Mouse (Mus musculus) bone marrow macrophage, adult 2 months (primary cell): ENCODE measurements at regions not wholly inside any gene's neighbourhood (a gene's known extent, or its start where the extent isn't known, plus 50 kb on each side); places are given as distances from the start of the nearest gene placed in this dataset.

Experiments used
- CTCF ChIP-seq: IDR thresholded peaks from 2 replicates; pipeline ENCODE4 v1.5.1; 2012; ENCODE audit warnings: low read depth, mild to moderate bottlenecking, low read length, moderate library complexity
- POLR2A ChIP-seq: IDR thresholded peaks from 2 replicates; pipeline ENCODE4 v1.6.1; 2012; ENCODE audit warnings: mild to moderate bottlenecking, low read depth, low read length, borderline replicate concordance

- TF ChIP-seq POLR2A (no peak), CTCF (no peak)
Measured at GRCm38 (mm10) chr9:84283296-84283695, 358.4 kb downstream of the Bckdhb start.
